Mouse (Mus musculus) limb, embryonic 11.5 days (tissue): ENCODE results near the gene Cdr2. TPM values are rescaled to one million over a fixed set of nuclear protein-coding genes. Genes with fewer than 3 reads are reported as not detected.
"Not testable (repeated sequence)": the region's sequence is repeated elsewhere in the genome, so short reads cannot be mapped to it uniquely, and the experiment has no call there.

Source experiments
- ATAC-seq: fragments of 200-750 bp; cut with Nextera tagmentation; 2 replicates; pipeline ENCODE4 v1.8.0; 2017; ENCODE audit warnings: low read depth; ENCODE audit not compliant: insufficient number of reproducible peaks, low FRiP score, low TSS enrichment
- DNase-seq: peaks from one replicate; pipeline ENCODE4 v3.0.0-alpha.2; 2015; ENCODE audit warnings: low spot score
- H3K27ac ChIP-seq: fragments of 300-500 bp; sonication (generic); replicated peaks from 2 replicates; pipeline ENCODE4 v1.5.1; 2014; ENCODE audit warnings: low read depth, mild to moderate bottlenecking, low read length
- H3K27me3 ChIP-seq: fragments of 300-500 bp; sonication (generic); 2 replicates; pipeline ENCODE4 v1.6.1; 2014; ENCODE audit warnings: mild to moderate bottlenecking, low read length, mixed read lengths; ENCODE audit not compliant: control insufficient read depth, insufficient read depth
- H3K36me3 ChIP-seq: fragments of 300-500 bp; sonication (generic); 2 replicates; pipeline ENCODE4 v1.6.1; 2014; ENCODE audit warnings: mild to moderate bottlenecking, low read length, moderate library complexity, mixed read lengths; ENCODE audit not compliant: control insufficient read depth, insufficient read depth
- H3K4me1 ChIP-seq: fragments of 300-500 bp; sonication (generic); 2 replicates; pipeline ENCODE4 v1.6.1; 2014; ENCODE audit warnings: low read length, mixed read lengths; ENCODE audit not compliant: control insufficient read depth, insufficient read depth
- H3K4me2 ChIP-seq: fragments of 300-500 bp; sonication (generic); 2 replicates; pipeline ENCODE4 v1.6.1; 2014; ENCODE audit warnings: low read depth, mild to moderate bottlenecking, moderate library complexity; ENCODE audit not compliant: severe bottlenecking
- H3K4me3 ChIP-seq: fragments of 300-500 bp; sonication (generic); 2 replicates; pipeline ENCODE4 v1.5.1; 2014; ENCODE audit warnings: low read depth, low read length
- H3K9ac ChIP-seq: fragments of 300-500 bp; sonication (generic); 2 replicates; pipeline ENCODE4 v1.6.1; 2014; ENCODE audit warnings: mild to moderate bottlenecking, low read length
- H3K9me3 ChIP-seq: fragments of 300-500 bp; sonication (generic); 2 replicates; pipeline ENCODE4 v1.6.1; 2016; ENCODE audit warnings: low read length; ENCODE audit not compliant: control insufficient read depth
- WGBS: fragments of 180-500 bp; shearing (Covaris S2); extraction: QIAGEN DNeasy Blood & Tissue Kit; methylation state at CpG from one replicate; pipeline ENCODE4 v1.1.7; 2014; 5-methylcytosine and 5-hydroxymethylcytosine counted together
- polyA plus RNA-seq: library from polyadenylated mRNA; unstranded; fragments of >200 nt; fragmentation: Nextera tagmentation; extraction: Ambion mirVana; gene quantifications from 2 replicates; pipeline ENCODE4 v1.2.1, GENCODE M21; 2014

Gene Cdr2
- polyA plus RNA-seq, 1 experiment from 2014 or later, result 14.0 TPM

DNA sequence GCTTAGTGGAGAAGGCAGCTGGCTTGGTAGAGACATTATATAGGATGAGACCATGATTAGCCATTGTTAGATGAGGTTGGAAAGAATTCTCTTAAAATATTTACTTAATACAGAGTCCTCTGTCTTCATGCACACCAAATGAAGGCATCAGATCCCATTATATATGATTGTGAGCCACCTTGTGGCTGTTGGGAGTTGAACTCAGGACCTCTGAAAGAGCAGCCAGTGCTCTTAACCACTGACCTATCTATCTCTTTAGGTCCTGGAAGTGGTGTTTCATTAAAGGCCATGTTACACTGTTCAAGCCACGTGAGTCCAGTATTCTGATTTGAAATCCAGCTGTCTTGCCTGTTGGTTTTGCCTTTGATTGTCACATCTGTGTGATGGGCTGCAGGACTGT is 68.8 kb downstream of the Cdr2 start:
- H3K27ac ChIP-seq, result no peak overlapping the region

DNA sequence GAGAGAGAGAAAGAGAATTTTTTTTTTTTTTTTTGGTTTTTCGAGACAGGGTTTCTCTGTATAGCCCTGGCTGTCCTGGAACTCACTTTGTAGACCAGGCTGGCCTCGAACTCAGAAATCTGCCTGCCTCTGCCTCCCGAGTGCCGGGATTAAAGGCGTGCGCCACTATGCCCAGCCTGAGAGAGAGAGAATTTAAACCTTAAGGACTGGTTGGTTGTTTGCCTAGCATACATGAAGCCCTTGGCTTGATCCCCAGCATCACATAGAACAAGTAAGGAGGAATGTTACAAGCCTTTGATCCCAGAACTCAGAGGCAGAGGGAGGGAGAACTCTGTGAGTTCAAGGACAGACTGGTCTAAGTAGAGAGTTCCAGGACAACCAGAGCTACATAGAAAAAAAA is 70.8 kb downstream of the Cdr2 start:
- not testable (repeated sequence) for H3K9ac ChIP-seq, H3K9me3 ChIP-seq, H3K36me3 ChIP-seq, H3K4me2 ChIP-seq, H3K27ac ChIP-seq, H3K4me1 ChIP-seq, DNase-seq, ATAC-seq, H3K27me3 ChIP-seq, H3K4me3 ChIP-seq
- 87% methylated on average over 6 of the region's 6 CpGs for WGBS

More for the DNA sequence above, 68.8 kb downstream of the Cdr2 start:
- 44% methylated on average over 1 of the region's 1 CpGs for WGBS
- Histone ChIP-seq H3K9ac (no peak overlapping the region), H3K9me3 (no peaks in the 10 kb centered on the region), H3K4me1 (no peaks in the 10 kb centered on the region), H3K36me3 (no peaks in the 10 kb centered on the region), H3K27me3 (no peaks in the 10 kb centered on the region), H3K4me2 (no peak overlapping the region), H3K4me3 (no peak overlapping the region)
- no peak for DNase-seq
- ATAC-seq, result no peak

DNA sequence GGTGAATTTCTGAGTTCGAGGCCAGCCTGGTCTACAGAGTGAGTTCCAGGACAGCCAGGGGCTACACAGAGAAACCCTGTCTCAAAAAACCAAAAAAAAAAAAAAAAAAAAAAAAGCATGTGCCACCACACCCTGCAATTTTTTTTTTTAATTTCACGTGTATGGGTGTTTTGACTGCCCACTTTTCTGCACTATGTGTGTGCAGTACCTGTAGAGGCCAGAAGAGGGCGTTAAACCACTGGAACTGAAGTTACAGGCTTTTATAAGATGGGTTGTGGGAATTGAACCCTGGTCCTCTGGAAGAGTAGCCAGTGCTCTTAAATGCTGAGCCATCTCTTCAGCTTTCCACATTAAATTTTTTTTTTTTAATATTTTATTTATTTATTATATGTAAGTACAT is 71.9 kb downstream of the Cdr2 start:
- not testable (repeated sequence) for H3K4me2 ChIP-seq, DNase-seq, H3K4me3 ChIP-seq, H3K9me3 ChIP-seq, H3K4me1 ChIP-seq, H3K27ac ChIP-seq, H3K36me3 ChIP-seq, H3K9ac ChIP-seq, ATAC-seq, H3K27me3 ChIP-seq
- WGBS, result 71% methylated on average over 3 of the region's 3 CpGs

Other genes starting within 250 kb of the Cdr2 start
- gene Vwa3a, start 243.0 kb downstream of the Cdr2 start, polyA plus RNA-seq, result 0.04 and 0.31 TPM in 2 replicates
- gene Gm5737, start 169.9 kb downstream of the Cdr2 start, polyA plus RNA-seq, result not detected in 2 replicates
- gene Eef2k, start 139.5 kb downstream of the Cdr2 start, polyA plus RNA-seq, result 9.6 and 12.0 TPM in 2 replicates
- 23.8 and 29.3 TPM in 2 replicates for gene Polr3e, start 64.6 kb downstream of the Cdr2 start, polyA plus RNA-seq
- 0.14 and 0.35 TPM in 2 replicates for gene Mfsd13b, start 197 bp upstream of the Cdr2 start, polyA plus RNA-seq
- 294 and 297 TPM in 2 replicates for gene Mettl9, start 52.1 kb upstream of the Cdr2 start, polyA plus RNA-seq
- gene Igsf6, start 92.3 kb upstream of the Cdr2 start, polyA plus RNA-seq, result 1.0 and 1.1 TPM in 2 replicates
- 0.04 TPM in 1 of 2 replicates, not detected in the other for gene Otoa, start 99.3 kb upstream of the Cdr2 start, polyA plus RNA-seq